In the genomic region with DNA sequence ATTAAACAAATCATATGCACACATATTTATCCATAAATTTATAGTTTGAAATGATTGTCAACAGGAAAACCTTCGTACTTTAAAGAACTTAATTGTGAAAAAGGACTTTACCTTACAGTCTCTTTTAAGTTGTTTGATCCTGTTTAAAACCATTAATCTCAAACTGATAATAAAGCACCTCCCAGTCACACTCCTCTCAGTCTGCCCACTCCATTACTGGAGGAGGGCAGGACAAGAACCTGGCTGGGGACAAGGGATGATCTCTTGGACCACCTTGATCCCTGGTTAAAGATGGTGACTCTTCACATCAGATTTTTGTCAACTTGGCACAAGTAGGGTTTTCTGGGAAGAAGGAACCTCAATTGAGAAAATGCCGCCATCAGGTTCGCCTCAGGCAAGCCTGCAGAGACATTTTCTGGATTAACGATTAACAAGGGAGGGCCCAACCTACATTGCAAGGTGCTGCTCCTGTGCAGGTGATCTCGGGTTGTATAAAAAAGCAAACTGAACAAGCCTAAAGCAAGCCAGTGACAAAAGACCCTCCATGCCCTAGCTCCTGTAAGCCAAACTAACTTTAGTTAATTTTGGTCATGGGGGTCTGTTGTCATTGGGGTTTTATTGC, we compare ENCODE assay signal across 20 mouse cellular contexts. TPM values are rescaled to one million over a fixed set of nuclear protein-coding genes. Genes with fewer than 3 reads are reported as not detected.
DNase-seq lines count a peak whose midpoint lies in the region; ATAC-seq and TF ChIP-seq lines count a peak whose summit lies in the region.
"Had no signal": no experiment of that assay in that cellular context is flagged by ENCODE, and none has a peak within 500 bp of the region (broad histone marks: within the 10 kb centered on the region; RNA-seq: fewer than 3 reads in every experiment).

No protein-coding gene starts in this region.

- H3K9ac ChIP-seq in intestine, embryonic 14.5 days (ENCODE audit: low read length) = no peak overlapping the region
- no peak overlapping the region for H3K9ac ChIP-seq in intestine, embryonic 15.5 days
- H3K9ac ChIP-seq in kidney, postnatal 0 days (ENCODE audit: low read depth, low read length) = no peak overlapping the region
- no peak overlapping the region for H3K9ac ChIP-seq in stomach, embryonic 15.5 days
- H3K9ac ChIP-seq: embryonic facial prominence, embryonic 13.5 days; hindbrain, embryonic 12.5 days had no signal

- 65% methylated on average over 5 of the region's 5 CpGs for WGBS in intestine, embryonic 14.5 days
- 57% methylated on average over 5 of the region's 5 CpGs for WGBS in intestine, embryonic 15.5 days
- 61% methylated on average over 5 of the region's 5 CpGs for WGBS in kidney, postnatal 0 days
- WGBS in stomach, embryonic 15.5 days = 56% methylated on average over 5 of the region's 5 CpGs

- peak; percentile 63 for DNase-seq in intestine, embryonic 14.5 days (ENCODE audit: low spot score)
- DNase-seq in kidney, postnatal 0 days (ENCODE audit: low spot score) = no peak
- no peak for DNase-seq in adipocyte (ENCODE audit: low spot score)
- DNase-seq in adrenal gland, adult 18-20 months (ENCODE audit: low spot score in 2 of 2) = no peak
- DNase-seq in cerebellum, adult 11-12 months = no peak
- DNase-seq: adrenal gland, postnatal 10 days; cerebellum, postnatal 10 days; heart, postnatal 10 days; left cerebral cortex, postnatal 4 days; liver; lung, adult 18-20 months; retina, postnatal 1 day; thymus, adult 2 months had no signal

- no peak for TF ChIP-seq CTCF in kidney, postnatal 0 days (IDR thresholded peaks at IDR 0.05; ENCODE audit: low read depth)

- no peaks in the 10 kb centered on the region for H3K9me3 ChIP-seq in intestine, embryonic 14.5 days (ENCODE audit: control insufficient read depth, low read length)
- H3K9me3 ChIP-seq in intestine, embryonic 15.5 days = no peaks in the 10 kb centered on the region
- H3K9me3 ChIP-seq in kidney, postnatal 0 days (replicated peaks; ENCODE audit: low read length) = no peaks in the 10 kb centered on the region
- H3K9me3 ChIP-seq in stomach, embryonic 15.5 days = no peaks in the 10 kb centered on the region
- H3K9me3 ChIP-seq: embryonic facial prominence, embryonic 13.5 days; hindbrain, embryonic 12.5 days; midbrain, embryonic 10.5 days had no signal

- H3K4me1 ChIP-seq in intestine, embryonic 14.5 days (replicated peaks; ENCODE audit: control insufficient read depth, insufficient read depth, low read length) = 0 out of 2 replicates have a peak, but pooled peaks cover 2% of the 10 kb centered on the region
- no peaks in the 10 kb centered on the region for H3K4me1 ChIP-seq in intestine, embryonic 15.5 days (replicated peaks)
- no peaks in the 10 kb centered on the region; the same call in 1 of the 2 replicates for H3K4me1 ChIP-seq in kidney, postnatal 0 days (replicated peaks; ENCODE audit: insufficient read depth, low read length)
- H3K4me1 ChIP-seq in stomach, embryonic 15.5 days = 0 out of 2 replicates have a peak, but pooled peaks cover 2% of the 10 kb centered on the region
- H3K4me1 ChIP-seq: embryonic facial prominence, embryonic 13.5 days had no signal

- H3K36me3 ChIP-seq in intestine, embryonic 14.5 days (ENCODE audit: control insufficient read depth, insufficient read depth, low read length) = no peaks in the 10 kb centered on the region
- H3K36me3 ChIP-seq in intestine, embryonic 15.5 days = no peaks in the 10 kb centered on the region
- no peaks in the 10 kb centered on the region for H3K36me3 ChIP-seq in kidney, postnatal 0 days (ENCODE audit: insufficient read depth, low read length)
- H3K36me3 ChIP-seq in stomach, embryonic 15.5 days = no peaks in the 10 kb centered on the region
- H3K36me3 ChIP-seq: embryonic facial prominence, embryonic 13.5 days; hindbrain, embryonic 12.5 days; midbrain, embryonic 10.5 days had no signal

- no peaks in the 10 kb centered on the region for H3K27me3 ChIP-seq in intestine, embryonic 14.5 days (replicated peaks; ENCODE audit: control insufficient read depth, insufficient read depth, low read length)
- H3K27me3 ChIP-seq in intestine, embryonic 15.5 days (replicated peaks) = no peaks in the 10 kb centered on the region
- H3K27me3 ChIP-seq in kidney, postnatal 0 days (ENCODE audit: insufficient read depth, low read length) = no peaks in the 10 kb centered on the region
- H3K27me3 ChIP-seq in stomach, embryonic 15.5 days (replicated peaks) = no peaks in the 10 kb centered on the region
- H3K27me3 ChIP-seq: embryonic facial prominence, embryonic 13.5 days; hindbrain, embryonic 12.5 days had no signal

- H3K4me2 ChIP-seq in intestine, embryonic 14.5 days (ENCODE audit: low read length) = no peak overlapping the region; the same call in 1 of the 2 replicates
- H3K4me2 ChIP-seq in intestine, embryonic 15.5 days (replicated peaks) = peak overlapping the region; percentile 22
- no peak overlapping the region for H3K4me2 ChIP-seq in kidney, postnatal 0 days (ENCODE audit: low read length)
- no peak overlapping the region for H3K4me2 ChIP-seq in stomach, embryonic 15.5 days
- H3K4me2 ChIP-seq: embryonic facial prominence, embryonic 13.5 days; hindbrain, embryonic 12.5 days had no signal

- no peak overlapping the region for H3K4me3 ChIP-seq in intestine, embryonic 14.5 days (ENCODE audit: low read depth, low read length)
- no peak overlapping the region for H3K4me3 ChIP-seq in intestine, embryonic 15.5 days (replicated peaks)
- H3K4me3 ChIP-seq in kidney, postnatal 0 days (replicated peaks; ENCODE audit: low read depth, low read length) = no peak overlapping the region
- H3K4me3 ChIP-seq in stomach, embryonic 15.5 days (replicated peaks) = no peak overlapping the region
- H3K4me3 ChIP-seq: embryonic facial prominence, embryonic 13.5 days; hindbrain, embryonic 12.5 days; midbrain, embryonic 10.5 days had no signal

- peak overlapping the region; percentile 69 for H3K27ac ChIP-seq in intestine, embryonic 14.5 days (ENCODE audit: low read depth)
- H3K27ac ChIP-seq in intestine, embryonic 15.5 days = peak overlapping the region; percentile 78
- peak overlapping the region; percentile 57; the same call in 1 of the 2 replicates for H3K27ac ChIP-seq in kidney, postnatal 0 days
- peak overlapping the region; percentile 85 for H3K27ac ChIP-seq in stomach, embryonic 15.5 days
- H3K27ac ChIP-seq: embryonic facial prominence, embryonic 13.5 days; hindbrain, embryonic 12.5 days; macrophage had no signal

- 0 out of 2 replicates have a peak, but pooled peaks have one; percentile 63 for ATAC-seq in intestine, embryonic 14.5 days (replicated peaks; ENCODE audit: low FRiP score, low TSS enrichment, low read depth)
- ATAC-seq in intestine, embryonic 15.5 days = peak; percentile 85
- ATAC-seq in kidney, postnatal 0 days (replicated peaks; ENCODE audit: low FRiP score, low read depth) = no peak
- 0 out of 2 replicates have a peak, but pooled peaks have one; percentile 45 for ATAC-seq in stomach, embryonic 15.5 days (ENCODE audit: insufficient read depth, low FRiP score, low read depth)
- ATAC-seq: forebrain, embryonic 16.5 days had no signal

RNA-seq across cellular contexts. Expression of a gene that starts 1.6 kb away (rescaled TPM):
- 9.1 and 11.7 TPM in 2 replicates for polyA plus RNA-seq in intestine, embryonic 14.5 days (2014; fragmentation: Nextera tagmentation; extraction: Ambion mirVana)
- polyA plus RNA-seq in intestine, embryonic 15.5 days (2015; fragmentation: Nextera tagmentation; extraction: Ambion mirVana) = 15.5 and 20.2 TPM in 2 replicates
- polyA plus RNA-seq in kidney, postnatal 0 days (2015; fragmentation: Nextera tagmentation; extraction: Ambion mirVana) = 10.5 and 15.1 TPM in 2 replicates
- 11.0 and 48.1 TPM in 2 replicates for polyA plus RNA-seq in stomach, embryonic 15.5 days (2015; fragmentation: Nextera tagmentation; extraction: Ambion mirVana)
- 100 to 1,000 TPM; 116 to 132 TPM for total RNA-seq in adrenal gland, adult 18-20 months (2021)

RNA-seq across cellular contexts. Expression of a gene that starts 31.5 kb away (rescaled TPM):
- 141 and 152 TPM in 2 replicates for polyA plus RNA-seq in intestine, embryonic 14.5 days (2014; fragmentation: Nextera tagmentation; extraction: Ambion mirVana)
- polyA plus RNA-seq in intestine, embryonic 15.5 days (2015; fragmentation: Nextera tagmentation; extraction: Ambion mirVana) = 152 and 158 TPM in 2 replicates
- polyA plus RNA-seq in kidney, postnatal 0 days (2015; fragmentation: Nextera tagmentation; extraction: Ambion mirVana) = 74.0 and 89.3 TPM in 2 replicates
- polyA plus RNA-seq in stomach, embryonic 15.5 days (2015; fragmentation: Nextera tagmentation; extraction: Ambion mirVana) = 163 and 189 TPM in 2 replicates
- under 1 TPM; 0.16 to 0.27 TPM for total RNA-seq in adrenal gland, adult 18-20 months (2021)
